Comparison of ENCODE assay signal across 8 mouse cellular contexts in genomic region chr11:5520412-5521265, GRCm38 (mm10). TPM values are rescaled to one million over a fixed set of nuclear protein-coding genes. Genes with fewer than 3 reads are reported as not detected.
A peak's percentile ranks its signal among the peaks of the same experiment; 100 is the strongest.
DNase-seq lines count a peak whose midpoint lies in the region; ATAC-seq and TF ChIP-seq lines count a peak whose summit lies in the region.

Gene Xbp1 (plus strand): TSS chr11:5520659.

- no peak for TF ChIP-seq CTCF in kidney, postnatal 0 days (IDR thresholded peaks at IDR 0.05; ENCODE audit: low read depth)

- H3K4me1 ChIP-seq in heart, embryonic 11.5 days (ENCODE audit: control insufficient read depth, insufficient read depth, low read length): peaks cover 15% of the 10 kb centered on the region
- 0 out of 2 replicates have a peak, but pooled peaks cover 9% of the 10 kb centered on the region for H3K4me1 ChIP-seq in kidney, postnatal 0 days (replicated peaks; ENCODE audit: insufficient read depth, low read length)
- peaks cover 8% of the 10 kb centered on the region for H3K4me1 ChIP-seq in liver, embryonic 11.5 days (replicated peaks; ENCODE audit: control insufficient read depth, insufficient read depth, low read length)
- H3K4me1 ChIP-seq in stomach, embryonic 14.5 days (ENCODE audit: control insufficient read depth, insufficient read depth, low read length): peaks cover 13% of the 10 kb centered on the region; the same call in 1 of the 2 replicates

- peak within 1 kb of the TSS; percentile 100 for H3K9ac ChIP-seq in heart, embryonic 11.5 days (ENCODE audit: low read depth, low read length)
- H3K9ac ChIP-seq in kidney, postnatal 0 days (ENCODE audit: low read depth, low read length): peak within 1 kb of the TSS; percentile 99
- H3K9ac ChIP-seq in liver, embryonic 11.5 days (ENCODE audit: low read depth, low read length): peak within 1 kb of the TSS; percentile 99
- peak within 1 kb of the TSS; percentile 95 for H3K9ac ChIP-seq in stomach, embryonic 14.5 days (replicated peaks; ENCODE audit: low read depth, low read length)

- H3K27ac ChIP-seq in heart, embryonic 11.5 days (ENCODE audit: low read depth, low read length): peak within 1 kb of the TSS; percentile 93
- peak within 1 kb of the TSS; percentile 97 for H3K27ac ChIP-seq in kidney, postnatal 0 days
- H3K27ac ChIP-seq in liver, embryonic 11.5 days (ENCODE audit: low read depth, low read length): peak within 1 kb of the TSS; percentile 96
- peak within 1 kb of the TSS; percentile 94 for H3K27ac ChIP-seq in stomach, embryonic 14.5 days (ENCODE audit: low read length)

- ATAC-seq in erythroblast, adult 5-6 weeks (replicated peaks; ENCODE audit: low FRiP score, poor library complexity, severe bottlenecking): peak; percentile 94
- ATAC-seq in heart, embryonic 11.5 days (replicated peaks; ENCODE audit: insufficient number of reproducible peaks, low FRiP score, low TSS enrichment): peak; percentile 99
- peak; percentile 97 for ATAC-seq in kidney, postnatal 0 days (replicated peaks; ENCODE audit: low FRiP score, low read depth)
- peak; percentile 97 for ATAC-seq in liver, embryonic 11.5 days (replicated peaks; ENCODE audit: low FRiP score)
- ATAC-seq in stomach, embryonic 14.5 days (ENCODE audit: insufficient number of reproducible peaks, insufficient read depth, low FRiP score, low read depth): peak; percentile 98

- H3K9me3 ChIP-seq in heart, embryonic 11.5 days (replicated peaks; ENCODE audit: control insufficient read depth, low read length): no peaks in the 10 kb centered on the region
- no peaks in the 10 kb centered on the region for H3K9me3 ChIP-seq in kidney, postnatal 0 days (replicated peaks; ENCODE audit: low read length)
- H3K9me3 ChIP-seq in liver, embryonic 11.5 days (ENCODE audit: control insufficient read depth, low read length): no peaks in the 10 kb centered on the region
- H3K9me3 ChIP-seq in stomach, embryonic 14.5 days (ENCODE audit: control insufficient read depth, low read depth, low read length): no peaks in the 10 kb centered on the region

- WGBS in heart, embryonic 11.5 days (ENCODE audit: insufficient replicate concordance): under 1% methylated on average over 67 of the region's 72 CpGs
- under 1% methylated on average over 71 of the region's 72 CpGs for WGBS in kidney, postnatal 0 days
- WGBS in liver, embryonic 11.5 days: under 1% methylated on average over 65 of the region's 72 CpGs
- under 1% methylated on average over 72 of the region's 72 CpGs for WGBS in stomach, embryonic 14.5 days

- peak; percentile 96 for DNase-seq in B cell, adult 2 months
- peak; percentile 98 for DNase-seq in brain, adult 2 months (ENCODE audit: low read depth, low spot score)
- peak; percentile 98 for DNase-seq in kidney, postnatal 0 days (ENCODE audit: low spot score)
- peak; percentile 99 for DNase-seq in liver, embryonic 11.5 days (ENCODE audit: low spot score)
- DNase-seq in naive thymus-derived CD4-positive, alpha-beta T cell, adult 2 months (ENCODE audit: low read depth): peak; percentile 94

- peak within 1 kb of the TSS; percentile 82 for H3K4me2 ChIP-seq in heart, embryonic 11.5 days
- H3K4me2 ChIP-seq in kidney, postnatal 0 days (ENCODE audit: low read length): peak within 1 kb of the TSS; percentile 65
- peak within 1 kb of the TSS; percentile 88 for H3K4me2 ChIP-seq in liver, embryonic 11.5 days
- H3K4me2 ChIP-seq in stomach, embryonic 14.5 days (replicated peaks; ENCODE audit: low read depth, low read length): peak within 1 kb of the TSS; percentile 60

- H3K36me3 ChIP-seq in heart, embryonic 11.5 days (ENCODE audit: control insufficient read depth, insufficient read depth, low read length): peaks cover 22% of the 10 kb centered on the region
- peaks cover 30% of the 10 kb centered on the region for H3K36me3 ChIP-seq in kidney, postnatal 0 days (ENCODE audit: insufficient read depth, low read length)
- peaks cover 25% of the 10 kb centered on the region for H3K36me3 ChIP-seq in liver, embryonic 11.5 days (ENCODE audit: control insufficient read depth, insufficient read depth, low read length)
- peaks cover 28% of the 10 kb centered on the region for H3K36me3 ChIP-seq in stomach, embryonic 14.5 days (ENCODE audit: control insufficient read depth, insufficient read depth, low read length)

- H3K27me3 ChIP-seq in heart, embryonic 11.5 days (ENCODE audit: control insufficient read depth, insufficient read depth, low read length): no peaks in the 10 kb centered on the region
- no peaks in the 10 kb centered on the region for H3K27me3 ChIP-seq in kidney, postnatal 0 days (ENCODE audit: insufficient read depth, low read length)
- H3K27me3 ChIP-seq in liver, embryonic 11.5 days (replicated peaks; ENCODE audit: control insufficient read depth, insufficient read depth, low read length): no peaks in the 10 kb centered on the region
- no peaks in the 10 kb centered on the region for H3K27me3 ChIP-seq in stomach, embryonic 14.5 days (ENCODE audit: control insufficient read depth, insufficient read depth, low read length)

- H3K4me3 ChIP-seq in heart, embryonic 11.5 days (ENCODE audit: low read depth, low read length): peak within 1 kb of the TSS; percentile 99
- peak within 1 kb of the TSS; percentile 100 for H3K4me3 ChIP-seq in kidney, postnatal 0 days (replicated peaks; ENCODE audit: low read depth, low read length)
- H3K4me3 ChIP-seq in liver, embryonic 11.5 days (ENCODE audit: low read depth, low read length): peak within 1 kb of the TSS; percentile 95
- H3K4me3 ChIP-seq in stomach, embryonic 14.5 days (ENCODE audit: low read depth, low read length): peak within 1 kb of the TSS; percentile 99

RNA-seq across cellular contexts. Expression of gene Xbp1, which starts in this region (rescaled TPM):
- 68.1 and 83.8 TPM in 2 replicates for total RNA-seq in erythroblast, adult 5-6 weeks (2015; ENCODE audit: low replicate concordance)
- 42.5 and 50.8 TPM in 2 replicates for total RNA-seq in erythroblast, adult 5-6 weeks (2017; ENCODE audit: low replicate concordance)
- polyA plus RNA-seq in heart, embryonic 11.5 days (2014; fragmentation: Nextera tagmentation; extraction: Ambion mirVana): 141 and 145 TPM in 2 replicates
- polyA plus RNA-seq in kidney, postnatal 0 days (2015; fragmentation: Nextera tagmentation; extraction: Ambion mirVana): 195 and 199 TPM in 2 replicates
- polyA plus RNA-seq in liver, embryonic 11.5 days (2014; fragmentation: Nextera tagmentation; extraction: Ambion mirVana): 149 TPM in 2 replicates
- 164 and 206 TPM in 2 replicates for polyA plus RNA-seq in stomach, embryonic 14.5 days (2014; fragmentation: Nextera tagmentation; extraction: Ambion mirVana)

Comparison
In these comparisons a context has a peak if more than half of its experiments do, and no peak if none do; other contexts are left out.
1. Peak in every context shown above with its lines: DNase-seq, ATAC-seq, H3K4me3 ChIP-seq and H3K27ac ChIP-seq.